Mouse (Mus musculus) MEL (cell line): ENCODE results near the gene Gm20388. TPM values are rescaled to one million over a fixed set of nuclear protein-coding genes. Genes with fewer than 3 reads are reported as not detected.
A peak's percentile ranks its signal among the peaks of the same experiment; 100 is the strongest.

Source experiments
- DNase-seq: peaks from one replicate; pipeline ENCODE4 v3.0.0; 2011; ENCODE audit warnings: low read depth, low spot score
- H3K27ac ChIP-seq: 2 replicates; pipeline ENCODE4 v1.5.1; 2012; ENCODE audit warnings: low read depth, mild to moderate bottlenecking, control low read depth, low read length, moderate library complexity; ENCODE audit not compliant: control insufficient read depth
- H3K27me3 ChIP-seq, 2 experiments: fragments of 150-350 bp in 1 of 2; sonication (generic) in 1 of 2; 2 replicates each; pipeline ENCODE4 v1.6.1; 2012; ENCODE audit warnings: low read length in 2 of 2, mild to moderate bottlenecking in 2 of 2, improper control_type of control experiment in 1 of 2, moderate library complexity in 1 of 2; ENCODE audit not compliant: insufficient read depth in 2 of 2, control insufficient read depth in 1 of 2
- H3K36me3 ChIP-seq, 2 experiments: 2 replicates each; pipeline ENCODE4 v1.6.1; 2012 to 2014; ENCODE audit warnings: low read length in 2 of 2, improper control_type of control experiment in 1 of 2, inconsistent platforms in 1 of 2, mild to moderate bottlenecking in 1 of 2; ENCODE audit not compliant: insufficient read depth in 2 of 2, control insufficient read depth in 1 of 2
- H3K4me1 ChIP-seq, 2 experiments: fragments of 150-350 bp in 1 of 2; sonication (generic) in 1 of 2; 2 replicates each; pipeline ENCODE4 v1.6.1; 2012; ENCODE audit warnings: low read length in 2 of 2, improper control_type of control experiment in 1 of 2, mild to moderate bottlenecking in 1 of 2; ENCODE audit not compliant: insufficient read depth in 2 of 2, control insufficient read depth in 1 of 2
- H3K4me3 ChIP-seq, 2 experiments: fragments of 150-350 bp in 1 of 2; sonication (generic) in 1 of 2; 2 replicates each; pipeline ENCODE4 v1.5.1; 2012; ENCODE audit warnings: low read depth in 2 of 2, low read length in 2 of 2, mild to moderate bottlenecking in 2 of 2, moderate library complexity in 2 of 2, control low read depth in 1 of 2, improper control_type of control experiment in 1 of 2; ENCODE audit not compliant: control insufficient read depth in 1 of 2, insufficient read depth in 1 of 2
- H3K79me2 ChIP-seq: 2 replicates; pipeline ENCODE4 v1.6.1; 2012; ENCODE audit warnings: mild to moderate bottlenecking, low read length, moderate library complexity; ENCODE audit not compliant: control insufficient read depth, poor library complexity, insufficient read depth
- H3K9ac ChIP-seq: 2 replicates; pipeline ENCODE4 v1.6.1; 2012; ENCODE audit warnings: low read depth, mild to moderate bottlenecking, control low read depth, low read length, moderate library complexity; ENCODE audit not compliant: control insufficient read depth, poor library complexity, severe bottlenecking
- H3K9me3 ChIP-seq: fragments of 150-350 bp; sonication (generic); replicated peaks from 2 replicates; pipeline ENCODE4 v1.6.1; 2012; ENCODE audit warnings: mild to moderate bottlenecking, low read length, improper control_type of control experiment, moderate library complexity; ENCODE audit not compliant: insufficient read depth
- BHLHE40 ChIP-seq: IDR thresholded peaks from 2 replicates; pipeline ENCODE4 v1.6.1; 2012; ENCODE audit warnings: low read depth, mild to moderate bottlenecking, inconsistent platforms, low read length, improper control_type of control experiment, borderline replicate concordance
- CHD1 ChIP-seq: IDR thresholded peaks from 2 replicates; pipeline ENCODE4 v1.6.1; 2012; ENCODE audit warnings: low read depth, mild to moderate bottlenecking, inconsistent platforms, low read length, improper control_type of control experiment
- CHD2 ChIP-seq: IDR thresholded peaks from 2 replicates; pipeline ENCODE4 v1.6.1; 2011; ENCODE audit warnings: low read length, improper control_type of control experiment
- CTCF ChIP-seq, 3 experiments: IDR thresholded peaks in 2 of 3; conservative IDR thresholded peaks in 1 of 3; 2 replicates each; pipeline ENCODE4 v1.5.1; 2011 to 2012; ENCODE audit warnings: low read length in 3 of 3, low read depth in 2 of 3, mild to moderate bottlenecking in 2 of 3, improper control_type of control experiment in 1 of 3, inconsistent platforms in 1 of 3, mixed read lengths in 1 of 3, moderate library complexity in 1 of 3; ENCODE audit not compliant: control insufficient read depth in 1 of 3, insufficient read depth in 1 of 3, poor library complexity in 1 of 3, severe bottlenecking in 1 of 3
- E2F4 ChIP-seq: IDR thresholded peaks from 2 replicates; pipeline ENCODE4 v1.6.1; 2011; ENCODE audit warnings: low read depth, low read length, improper control_type of control experiment, borderline replicate concordance
- EP300 ChIP-seq, 2 experiments: IDR thresholded peaks; 2 replicates each; pipeline ENCODE4 v1.6.1; 2011; ENCODE audit warnings: improper control_type of control experiment in 2 of 2, low read length in 2 of 2, low read depth in 1 of 2, mild to moderate bottlenecking in 1 of 2
- GATA1 ChIP-seq: IDR thresholded peaks from 2 replicates; pipeline ENCODE4 v1.6.1; 2011; ENCODE audit warnings: low read depth, low read length, improper control_type of control experiment
- JUND ChIP-seq: IDR thresholded peaks from 2 replicates; pipeline ENCODE4 v1.6.1; 2011; ENCODE audit warnings: low read depth, mild to moderate bottlenecking, improper control_type of control experiment, low read length
- MAZ ChIP-seq: IDR thresholded peaks from 2 replicates; pipeline ENCODE4 v1.6.1; 2012; ENCODE audit warnings: low read depth, mild to moderate bottlenecking, inconsistent platforms, low read length, improper control_type of control experiment
- MXI1 ChIP-seq: IDR thresholded peaks from 2 replicates; pipeline ENCODE4 v1.6.1; 2011; ENCODE audit warnings: mild to moderate bottlenecking, low read depth, low read length, improper control_type of control experiment
- NRF1 ChIP-seq: IDR thresholded peaks from 2 replicates; pipeline ENCODE4 v1.6.1; 2014; ENCODE audit warnings: low read depth, mild to moderate bottlenecking, inconsistent platforms, low read length, improper control_type of control experiment, moderate library complexity; ENCODE audit not compliant: poor library complexity, insufficient read depth, severe bottlenecking
- POLR2AphosphoS2 ChIP-seq: IDR thresholded peaks from 2 replicates; pipeline ENCODE4 v1.6.1; 2011; ENCODE audit warnings: low read length, improper control_type of control experiment
- POLR2AphosphoS5 ChIP-seq: IDR thresholded peaks from 2 replicates; pipeline ENCODE4 v1.6.1; 2012; ENCODE audit warnings: low read depth, borderline replicate concordance, mild to moderate bottlenecking, inconsistent platforms, low read length, moderate library complexity, mixed read lengths
- RCOR1 ChIP-seq: IDR thresholded peaks from 2 replicates; pipeline ENCODE4 v1.6.1; 2012; ENCODE audit warnings: low read depth, mild to moderate bottlenecking, inconsistent platforms, low read length, improper control_type of control experiment
- TBP ChIP-seq: IDR thresholded peaks from 2 replicates; pipeline ENCODE4 v1.8.0; 2011; ENCODE audit warnings: low read depth, low read length, improper control_type of control experiment
- USF2 ChIP-seq, 2 experiments: IDR thresholded peaks; 2 replicates each; pipeline ENCODE4 v1.6.1; 2011 to 2012; ENCODE audit warnings: improper control_type of control experiment in 2 of 2, low read length in 2 of 2, borderline replicate concordance in 1 of 2, inconsistent platforms in 1 of 2, low read depth in 1 of 2, mild to moderate bottlenecking in 1 of 2; ENCODE audit not compliant: insufficient read depth in 1 of 2
- ZKSCAN1 ChIP-seq: IDR thresholded peaks from 2 replicates; pipeline ENCODE4 v1.6.1; 2012; ENCODE audit warnings: low read depth, mild to moderate bottlenecking, inconsistent platforms, low read length, improper control_type of control experiment, moderate library complexity
- ZMIZ1 ChIP-seq: IDR thresholded peaks from 2 replicates; pipeline ENCODE4 v1.6.1; 2012; ENCODE audit warnings: low read depth, mild to moderate bottlenecking, inconsistent platforms, low read length, improper control_type of control experiment, moderate library complexity
- polyA plus RNA-seq, 2 experiments: library from polyadenylated mRNA; stranded (reverse) in 1 of 2; unstranded in 1 of 2; fragments of >175 nt in 1 of 2; fragments of >200 nt in 1 of 2; gene quantifications; 2 replicates each; pipeline versions ENCODE4 v1.2.1 to v1.2.4; 2012; ENCODE audit warnings: low replicate concordance in 2 of 2, low read depth in 1 of 2; ENCODE audit not compliant: insufficient read length in 2 of 2, insufficient read depth in 1 of 2, missing spikeins in 1 of 2
- total RNA-seq: library from RNA; depleted of rRNA; stranded (reverse); fragments of 300-350 nt; gene quantifications from 2 replicates; pipeline ENCODE4 v1.2.3, GENCODE M21; 2012

Gene Gm20388
- total and polyA plus RNA-seq, 3 experiments = 11.1 to 17.8 TPM; not detected in 1

GRCm38 (mm10) chr8:123254099-123254885, 3343.7 kb downstream of the Gm20388 start, which contains the start of the genes Zfp276 and Vps9d1 (continued):
- TF ChIP-seq ZKSCAN1 (no peak), JUND (no peak), MAZ (no peak), USF2 (IDR thresholded peaks at IDR 0.05; ENCODE audit: borderline replicate concordance in 1 of 2, insufficient read depth in 1 of 2, low read depth in 1 of 2, low read length in 2 of 2) (no peak), ZMIZ1 (no peak; the same call in 1 of the 2 replicates), POLR2AphosphoS2 (peak; percentile 50; the same call in 1 of the 2 replicates), CTCF (IDR thresholded peaks at IDR 0.05 in 2 of 3, conservative IDR thresholded peaks at IDR 0.05 in 1 of 3; ENCODE audit: control insufficient read depth in 1 of 3, insufficient read depth in 1 of 3, low read depth in 2 of 3, low read length in 3 of 3, poor library complexity in 1 of 3, severe bottlenecking in 1 of 3) (no peak)

- peak; percentile 54 for DNase-seq
- Histone ChIP-seq H3K9ac (peak overlapping the region; percentile 89), H3K27ac (no peak overlapping the region), H3K36me3 (peaks cover 0 to 9% of the 10 kb centered on the region in 2 experiments; a peak in 2 of 4 replicates), H3K4me1 (peaks cover 0 to 16% of the 10 kb centered on the region in 2 experiments; a peak in 2 of 4 replicates), H3K9me3 (no peaks in the 10 kb centered on the region), H3K27me3 (no peaks in the 10 kb centered on the region), H3K4me3 (peak overlapping the region; percentile 84 to 98)
- TF ChIP-seq CTCF (IDR thresholded peaks at IDR 0.05 in 2 of 3, conservative IDR thresholded peaks at IDR 0.05 in 1 of 3; ENCODE audit: control insufficient read depth in 1 of 3, insufficient read depth in 1 of 3, low read depth in 2 of 3, low read length in 3 of 3, poor library complexity in 1 of 3, severe bottlenecking in 1 of 3) = peak in 2 of 3 experiments; percentile 15 to 19; a peak in 3 of 6 replicates
- TF ChIP-seq GATA1 = no peak
- no peak for TF ChIP-seq ZKSCAN1
- TF ChIP-seq, all 39 proteins: peak for 1
- peaks cover 13% of the 10 kb centered on the region for H3K79me2 ChIP-seq
These were observed 3344.5 kb downstream of the Gm20388 start for GRCm38 (mm10) chr8:123255170-123255569.

GRCm38 (mm10) chr8:123257114-123257513, 3346.5 kb downstream of the Gm20388 start:
- Histone ChIP-seq H3K27me3 (no peaks in the 10 kb centered on the region), H3K9me3 (no peaks in the 10 kb centered on the region), H3K27ac (no peak overlapping the region), H3K4me1 (peaks cover 0 to 16% of the 10 kb centered on the region in 2 experiments; a peak in 2 of 4 replicates), H3K79me2 (peaks cover 13% of the 10 kb centered on the region), H3K36me3 (peaks cover 0 to 9% of the 10 kb centered on the region in 2 experiments; a peak in 2 of 4 replicates), H3K9ac (no peak overlapping the region), H3K4me3 (no peak overlapping the region)
- TF ChIP-seq MAZ (no peak), ZMIZ1 (no peak), EP300 (IDR thresholded peaks at IDR 0.05; ENCODE audit: low read depth in 1 of 2, low read length in 2 of 2) (no peak), USF2 (IDR thresholded peaks at IDR 0.05; ENCODE audit: borderline replicate concordance in 1 of 2, insufficient read depth in 1 of 2, low read depth in 1 of 2, low read length in 2 of 2) (no peak), BHLHE40 (no peak), POLR2AphosphoS5 (no peak), CHD2 (no peak), TBP (no peak), E2F4 (no peak), NRF1 (no peak), MXI1 (no peak), CHD1 (no peak), RCOR1 (no peak)
- no peak for DNase-seq
